Mouse (Mus musculus) limb, embryonic 10.5 days (tissue): ENCODE results near the gene Fgfr2. TPM values are rescaled to one million over a fixed set of nuclear protein-coding genes. Genes with fewer than 3 reads are reported as not detected.
A peak's percentile ranks its signal among the peaks of the same experiment; 100 is the strongest.

ENCODE experiments used
- DNase-seq: peaks from one replicate; pipeline ENCODE4 v3.0.0-alpha.2; 2017; ENCODE audit warnings: low spot score
- H3K27ac ChIP-seq: fragments of 300-500 bp; sonication (generic); 2 replicates; pipeline ENCODE4 v1.5.1; 2016; ENCODE audit warnings: mild to moderate bottlenecking
- H3K27me3 ChIP-seq: fragments of 300-500 bp; sonication (generic); 2 replicates; pipeline ENCODE4 v1.6.1; 2016; ENCODE audit warnings: low read depth, mild to moderate bottlenecking; ENCODE audit not compliant: poor library complexity, severe bottlenecking
- H3K36me3 ChIP-seq: fragments of 300-500 bp; sonication (generic); 2 replicates; pipeline ENCODE4 v1.6.1; 2016; ENCODE audit warnings: mild to moderate bottlenecking, moderate library complexity
- H3K4me1 ChIP-seq: fragments of 300-500 bp; sonication (generic); 2 replicates; pipeline ENCODE4 v1.6.1; 2016
- H3K4me3 ChIP-seq: fragments of 300-500 bp; sonication (generic); 2 replicates; pipeline ENCODE4 v1.5.1; 2016; ENCODE audit warnings: mild to moderate bottlenecking, moderate library complexity
- H3K9me3 ChIP-seq: fragments of 300-500 bp; sonication (generic); replicated peaks from 2 replicates; pipeline ENCODE4 v1.6.1; 2016; ENCODE audit warnings: mild to moderate bottlenecking
- WGBS: fragments of 180-500 bp; shearing (Covaris S2); methylation state at CpG from one replicate; pipeline ENCODE4 v1.1.7; 2016; 5-methylcytosine and 5-hydroxymethylcytosine counted together
- polyA plus RNA-seq: library from polyadenylated mRNA; unstranded; fragments of >200 nt; fragmentation: Nextera tagmentation; extraction: Ambion mirVana; gene quantifications from 2 replicates; pipeline ENCODE4 v1.2.1, GENCODE M21; 2016

Gene Fgfr2
- polyA plus RNA-seq, 1 experiment from 2014 or later, result 64.4 TPM

DNA sequence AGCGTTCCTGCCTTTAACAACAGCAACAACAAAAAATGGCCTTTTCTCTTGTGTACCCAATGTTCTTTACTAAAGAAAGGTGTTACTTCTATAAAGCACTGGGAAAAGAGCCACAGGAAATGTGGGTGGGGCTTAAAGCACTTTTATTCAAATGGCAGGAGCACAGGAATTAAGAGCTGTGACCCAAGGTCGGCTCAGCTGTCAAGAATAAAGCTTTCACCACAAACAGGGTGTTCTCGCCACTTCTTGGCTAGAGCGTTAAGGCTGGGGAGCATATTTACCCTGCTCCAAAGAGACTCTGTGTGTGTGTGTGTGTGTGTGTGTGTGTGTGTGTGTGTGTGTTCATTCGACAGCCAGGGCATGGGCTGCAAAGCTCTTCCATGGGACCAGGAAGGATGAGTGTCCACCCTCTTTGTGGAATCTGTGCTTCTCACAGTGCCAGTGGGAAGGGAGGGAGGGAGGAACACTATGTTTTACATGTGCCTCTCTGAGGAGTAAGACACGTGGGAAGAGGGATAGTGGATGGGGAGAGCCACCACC, 103.6 kb downstream of the Fgfr2 start:
- H3K27me3 ChIP-seq, result no peaks in the 10 kb centered on the region
- no peak for DNase-seq
- 48% methylated on average over 6 of the region's 6 CpGs for WGBS

DNA sequence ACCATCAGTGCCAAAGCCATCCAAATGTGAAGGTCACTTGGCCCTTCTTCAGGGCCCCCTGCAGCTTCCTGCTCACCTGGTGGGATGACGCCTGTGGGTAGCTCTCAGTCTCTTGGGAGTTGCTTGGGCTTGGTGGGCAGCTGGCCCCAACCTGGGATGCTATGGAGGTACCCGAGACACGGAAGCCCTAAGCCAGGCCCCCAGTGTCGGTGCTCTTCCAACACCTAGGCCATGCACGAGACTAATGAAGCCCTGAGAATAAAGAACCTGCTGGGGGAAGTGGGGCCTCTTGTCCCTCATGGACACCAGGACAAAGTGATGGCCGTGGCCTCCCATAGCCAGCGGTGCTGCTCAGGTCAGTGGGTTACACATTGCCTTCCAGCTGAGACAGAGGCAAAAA, 104.2 kb downstream of the Fgfr2 start:
- H3K4me3 ChIP-seq, result no peak overlapping the region
- no peak for DNase-seq
- H3K9me3 ChIP-seq, result no peaks in the 10 kb centered on the region
- peak overlapping the region; percentile 59 for H3K27ac ChIP-seq
- H3K36me3 ChIP-seq, result peaks cover 41% of the 10 kb centered on the region
- WGBS, result 81% methylated on average over 7 of the region's 7 CpGs
- peaks cover 55% of the 10 kb centered on the region for H3K4me1 ChIP-seq
- H3K27me3 ChIP-seq, result no peaks in the 10 kb centered on the region

More for the DNA sequence above, 103.6 kb downstream of the Fgfr2 start:
- H3K9me3 ChIP-seq, result no peaks in the 10 kb centered on the region
- no peak overlapping the region for H3K27ac ChIP-seq
- H3K36me3 ChIP-seq, result peaks cover 38% of the 10 kb centered on the region
- H3K4me3 ChIP-seq, result no peak overlapping the region
- H3K4me1 ChIP-seq, result peaks cover 55% of the 10 kb centered on the region

DNA sequence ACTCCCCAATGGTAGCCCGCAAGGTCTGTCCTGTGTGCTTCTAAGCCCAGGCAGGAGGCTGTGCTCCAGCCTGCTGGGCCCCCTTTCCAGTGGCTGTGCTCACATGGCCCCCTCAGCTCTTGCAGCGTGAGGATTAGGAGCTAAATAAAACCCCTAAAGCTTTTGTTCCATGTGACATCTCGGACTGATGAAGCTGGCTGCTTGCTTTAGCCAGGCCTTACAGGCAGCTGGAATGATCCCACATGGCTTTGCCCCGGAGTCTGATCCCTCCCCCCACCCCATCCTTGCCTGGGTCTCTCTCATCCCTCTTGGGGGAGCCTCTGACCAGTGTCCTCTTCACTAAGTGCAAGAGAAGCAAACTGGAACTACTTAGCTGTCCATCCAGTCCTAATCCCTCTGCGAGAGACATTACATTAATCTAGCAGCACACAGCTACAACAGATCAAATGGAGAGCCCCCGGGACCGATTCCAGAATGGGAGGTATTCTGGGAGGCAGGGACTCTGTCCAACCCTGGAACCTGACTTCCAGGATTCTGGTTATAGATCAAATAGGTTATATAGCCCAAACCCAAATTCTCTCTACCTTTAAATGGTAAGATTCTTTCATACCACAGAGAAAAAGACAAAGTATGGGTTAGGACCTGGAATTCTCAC, 107.6 kb downstream of the Fgfr2 start:
- no peak for DNase-seq
- H3K27me3 ChIP-seq, result no peaks in the 10 kb centered on the region
- H3K4me1 ChIP-seq, result peaks cover 69% of the 10 kb centered on the region

GRCm38 (mm10) chr7:133014631-133015030, 108.5 kb downstream of the Fgfr2 start:
- 91% methylated on average over 14 of the region's 14 CpGs for WGBS
- H3K4me1 ChIP-seq, result peaks cover 59% of the 10 kb centered on the region

More for the DNA sequence above, 107.6 kb downstream of the Fgfr2 start:
- Histone ChIP-seq H3K27ac (peak overlapping the region; percentile 44; the same call in 1 of the 2 replicates), H3K9me3 (no peaks in the 10 kb centered on the region), H3K4me3 (no peak overlapping the region), H3K36me3 (peaks cover 36% of the 10 kb centered on the region)
- WGBS, result 79% methylated on average over 7 of the region's 7 CpGs

GRCm38 (mm10) chr7:133013923-133014322, 109.2 kb downstream of the Fgfr2 start:
- no peaks in the 10 kb centered on the region for H3K27me3 ChIP-seq
- H3K9me3 ChIP-seq, result no peaks in the 10 kb centered on the region
- H3K36me3 ChIP-seq, result peaks cover 52% of the 10 kb centered on the region
- DNase-seq, result no peak
- H3K4me3 ChIP-seq, result no peak overlapping the region
- H3K27ac ChIP-seq, result no peak overlapping the region
- H3K4me1 ChIP-seq, result peaks cover 52% of the 10 kb centered on the region
- 91% methylated on average over 10 of the region's 10 CpGs for WGBS

More at GRCm38 (mm10) chr7:133014631-133015030, 108.5 kb downstream of the Fgfr2 start:
- no peak overlapping the region for H3K27ac ChIP-seq
- H3K4me3 ChIP-seq, result no peak overlapping the region
- DNase-seq, result no peak
- H3K27me3 ChIP-seq, result no peaks in the 10 kb centered on the region
- H3K9me3 ChIP-seq, result no peaks in the 10 kb centered on the region
- H3K36me3 ChIP-seq, result peaks cover 45% of the 10 kb centered on the region

- Histone ChIP-seq H3K27ac (no peak overlapping the region), H3K4me1 (peaks cover 54% of the 10 kb centered on the region), H3K4me3 (no peak overlapping the region), H3K27me3 (no peaks in the 10 kb centered on the region), H3K9me3 (no peaks in the 10 kb centered on the region), H3K36me3 (peaks cover 62% of the 10 kb centered on the region)
- DNase-seq, result no peak
- 75% methylated on average over 14 of the region's 14 CpGs for WGBS
Measured at GRCm38 (mm10) chr7:133012637-133013366, 110.3 kb downstream of the Fgfr2 start.

- peaks cover 58% of the 10 kb centered on the region for H3K4me1 ChIP-seq
- no peak for DNase-seq
- no peaks in the 10 kb centered on the region for H3K9me3 ChIP-seq
- no peak overlapping the region for H3K27ac ChIP-seq
- no peaks in the 10 kb centered on the region for H3K27me3 ChIP-seq
- H3K36me3 ChIP-seq, result peaks cover 67% of the 10 kb centered on the region
- no peak overlapping the region for H3K4me3 ChIP-seq
- WGBS, result 78% methylated on average over 4 of the region's 4 CpGs
Measured at GRCm38 (mm10) chr7:133011611-133012010, 111.5 kb downstream of the Fgfr2 start.

- no peak for DNase-seq
Measured at GRCm38 (mm10) chr7:133011191-133011590, 112.0 kb downstream of the Fgfr2 start.

DNA sequence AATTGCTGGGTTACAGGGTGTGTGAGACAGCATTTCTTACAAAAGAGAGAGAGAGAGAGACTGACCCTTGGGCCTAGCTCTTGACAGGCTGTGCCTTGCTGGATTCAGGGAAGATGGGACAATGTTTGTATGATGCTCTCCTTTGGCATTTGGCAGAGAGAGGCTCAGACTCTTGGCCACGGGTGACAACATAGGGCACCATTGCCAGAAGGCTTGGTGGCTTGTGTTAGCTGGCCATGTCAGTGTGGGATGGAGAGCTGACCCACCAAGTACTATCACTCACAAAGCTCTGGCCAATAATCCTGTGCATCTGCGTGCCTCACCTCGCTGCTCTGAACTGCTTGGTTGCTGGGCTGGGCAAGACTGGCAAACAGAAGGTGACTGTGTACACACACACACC, 112.7 kb downstream of the Fgfr2 start:
- no peaks in the 10 kb centered on the region for H3K9me3 ChIP-seq
- no peak for DNase-seq
- H3K4me1 ChIP-seq, result peaks cover 59% of the 10 kb centered on the region
- no peak overlapping the region for H3K4me3 ChIP-seq
- no peaks in the 10 kb centered on the region for H3K27me3 ChIP-seq
- H3K27ac ChIP-seq, result no peak overlapping the region
- peaks cover 73% of the 10 kb centered on the region for H3K36me3 ChIP-seq
- 96% methylated on average over 3 of the region's 3 CpGs for WGBS

More at GRCm38 (mm10) chr7:133011191-133011590, 112.0 kb downstream of the Fgfr2 start:
- 73% methylated on average over 5 of the region's 5 CpGs for WGBS
- Histone ChIP-seq H3K9me3 (no peaks in the 10 kb centered on the region), H3K4me3 (no peak overlapping the region), H3K27ac (no peak overlapping the region), H3K4me1 (peaks cover 58% of the 10 kb centered on the region), H3K27me3 (no peaks in the 10 kb centered on the region), H3K36me3 (peaks cover 67% of the 10 kb centered on the region)

GRCm38 (mm10) chr7:133009676-133010075, 113.5 kb downstream of the Fgfr2 start:
- WGBS, result 92% methylated on average over 8 of the region's 8 CpGs
- no peak for DNase-seq
- Histone ChIP-seq H3K36me3 (peaks cover 73% of the 10 kb centered on the region), H3K27ac (no peak overlapping the region), H3K9me3 (no peaks in the 10 kb centered on the region), H3K27me3 (no peaks in the 10 kb centered on the region), H3K4me3 (no peak overlapping the region), H3K4me1 (peaks cover 58% of the 10 kb centered on the region)

DNA sequence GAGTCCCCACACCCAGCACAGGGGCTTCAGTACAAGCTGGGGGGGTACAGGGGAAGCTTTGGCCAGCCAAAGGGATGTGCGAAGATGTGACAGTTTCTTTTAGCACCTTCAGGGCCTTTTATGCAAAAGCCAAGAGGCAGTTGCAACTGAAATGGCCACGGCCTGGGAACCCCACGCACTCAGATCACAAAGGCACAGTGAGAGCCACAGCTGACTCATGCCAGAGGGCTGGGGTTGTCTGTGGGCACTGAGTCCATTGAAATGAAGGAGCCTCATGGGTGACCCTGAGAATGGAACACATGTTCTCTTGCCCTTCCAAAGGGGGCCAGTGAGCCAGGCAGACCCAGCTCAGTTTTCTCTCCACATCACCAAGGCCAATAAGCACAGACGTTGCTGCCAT, 114.5 kb downstream of the Fgfr2 start:
- Histone ChIP-seq H3K27me3 (no peaks in the 10 kb centered on the region), H3K36me3 (peaks cover 66% of the 10 kb centered on the region), H3K4me1 (peaks cover 60% of the 10 kb centered on the region), H3K9me3 (no peaks in the 10 kb centered on the region), H3K27ac (no peak overlapping the region), H3K4me3 (no peak overlapping the region)
- DNase-seq, result no peak
- WGBS, result 86% methylated on average over 4 of the region's 4 CpGs

- H3K27ac ChIP-seq, result no peak overlapping the region; the same call in 1 of the 2 replicates
- no peaks in the 10 kb centered on the region for H3K9me3 ChIP-seq
- peaks cover 57% of the 10 kb centered on the region for H3K4me1 ChIP-seq
- H3K36me3 ChIP-seq, result peaks cover 71% of the 10 kb centered on the region
- no peak overlapping the region for H3K4me3 ChIP-seq
- WGBS, result 87% methylated on average over 11 of the region's 11 CpGs
- H3K27me3 ChIP-seq, result no peaks in the 10 kb centered on the region
- no peak for DNase-seq
Measured at GRCm38 (mm10) chr7:133007343-133007742, 115.8 kb downstream of the Fgfr2 start.

- peaks cover 47% of the 10 kb centered on the region for H3K4me1 ChIP-seq
- H3K4me3 ChIP-seq, result no peak overlapping the region
- H3K27ac ChIP-seq, result 0 out of 2 replicates have a peak overlapping the region, but pooled peaks have one; percentile 15
- H3K36me3 ChIP-seq, result peaks cover 85% of the 10 kb centered on the region
- H3K27me3 ChIP-seq, result no peaks in the 10 kb centered on the region
- no peak for DNase-seq
- no peaks in the 10 kb centered on the region for H3K9me3 ChIP-seq
- WGBS, result 78% methylated on average over 7 of the region's 7 CpGs
Measured at GRCm38 (mm10) chr7:133005772-133006171, 117.4 kb downstream of the Fgfr2 start.
